Mouse (Mus musculus) left cerebral cortex, adult 8-10 months (tissue): ENCODE results near the gene Glycam1. TPM values are rescaled to one million over a fixed set of nuclear protein-coding genes. Genes with fewer than 3 reads are reported as not detected.

Experiments used
- DNase-seq, 2 experiments: peaks; one replicate each; pipeline ENCODE4 v3.0.0; 2022; ENCODE audit warnings: low spot score in 2 of 2
- total RNA-seq, 4 experiments: library from RNA; stranded (reverse); gene quantifications; 2 replicates each; pipeline ENCODE4 v1.2.4; 2022

Glycam1 gene
- total RNA-seq, 4 experiments from 2014 or later, result not detected

- no peak for DNase-seq
These were observed 45.2 kb downstream of the Glycam1 start for GRCm38 (mm10) chr15:103519386-103520378.

GRCm38 (mm10) chr15:103518600-103519385 lies 46.1 kb downstream of the Glycam1 start:
- DNase-seq, result no peak

GRCm38 (mm10) chr15:103514914-103515313 lies 50.0 kb downstream of the Glycam1 start:
- DNase-seq, result no peak

GRCm38 (mm10) chr15:103514119-103514518 lies 50.8 kb downstream of the Glycam1 start:
- peak in 1 of 2 experiments; percentile 82 for DNase-seq

- DNase-seq, result no peak
These were observed 51.3 kb downstream of the Glycam1 start for GRCm38 (mm10) chr15:103513621-103514031.

Other genes with a start within 250 kb of the Glycam1 start
- gene Zfp385a, start 225.0 kb downstream of the Glycam1 start, total RNA-seq, result 10 to 100 TPM; 60.6 to 78.6 (median 69.1) TPM
- 1 to 10 TPM; 5.7 to 7.2 (median 5.9) TPM for gene Itga5, start 198.3 kb downstream of the Glycam1 start, total RNA-seq
- gene Gtsf1, start 134.6 kb downstream of the Glycam1 start, total RNA-seq, result not detected
- gene Gtsf2, start 116.6 kb downstream of the Glycam1 start, total RNA-seq, result not detected
- gene Nckap1l, start 111.3 kb downstream of the Glycam1 start, total RNA-seq, result 10 to 100 TPM in 2 of 4 experiments, 1 to 10 TPM in 2; 8.7 to 19.2 (median 13.3) TPM
- 100 to 1,000 TPM; 284 to 347 (median 325) TPM for gene Pde1b, start 62.0 kb downstream of the Glycam1 start, total RNA-seq
- gene Ppp1r1a, start 27.1 kb downstream of the Glycam1 start, total RNA-seq, result 100 to 1,000 TPM; 127 to 151 (median 142) TPM
- gene Mucl1, start 190.4 kb upstream of the Glycam1 start, total RNA-seq, result not detected